Mouse (Mus musculus): ENCODE measurements around the gene Sgms2. TPM values are rescaled to one million over a fixed set of nuclear protein-coding genes. Genes with fewer than 3 reads are reported as not detected.

The Sgms2 gene
- total and polyA plus RNA-seq, 2 experiments from 2014 or later = 1.1 to 1.3 TPM

DNA sequence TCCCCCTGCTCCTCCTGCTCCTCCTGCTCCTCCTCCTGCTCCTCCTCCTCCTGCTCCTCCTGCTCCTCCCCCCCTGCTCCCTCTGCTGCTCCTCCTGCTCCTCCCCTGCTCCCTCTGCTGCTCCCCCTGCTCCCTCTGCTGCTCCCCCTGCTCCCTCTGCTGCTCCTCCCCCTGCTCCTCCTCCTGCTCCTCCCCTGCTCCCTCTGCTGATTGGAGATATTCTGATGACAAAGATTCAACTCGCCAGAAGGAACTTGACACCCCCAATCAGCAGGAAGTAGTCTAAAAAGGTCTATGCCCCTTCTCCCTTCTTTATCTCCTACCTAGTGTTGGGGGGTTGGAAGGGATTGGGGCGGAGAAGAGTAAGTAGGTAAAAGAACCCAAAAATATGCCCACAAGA, 173.0 kb downstream of the Sgms2 start:
- H3K36me3 ChIP-seq (replicated peaks; ENCODE audit: control insufficient read depth, insufficient read depth, low read length) = no peaks in the 10 kb centered on the region
- 48% methylated on average over 2 of the region's 2 CpGs for WGBS
- no peak overlapping the region for H3K4me2 ChIP-seq (ENCODE audit: low read depth, low read length)
- DNase-seq (ENCODE audit: low spot score) (no peak), ATAC-seq (ENCODE audit: insufficient read depth, low read depth) (no peak)
- H3K27ac ChIP-seq (ENCODE audit: low read depth) = no peak overlapping the region
- H3K4me3 ChIP-seq (ENCODE audit: low read depth, low read length) = no peak overlapping the region
- no peaks in the 10 kb centered on the region for H3K4me1 ChIP-seq (ENCODE audit: control insufficient read depth, insufficient read depth)
- H3K27me3 ChIP-seq (ENCODE audit: control insufficient read depth, insufficient read depth, low read length) = no peaks in the 10 kb centered on the region
- TF ChIP-seq CTCF (IDR thresholded peaks at IDR 0.05; ENCODE audit: low read depth) (no peak), EP300 (IDR thresholded peaks at IDR 0.05; ENCODE audit: low read depth) (no peak)
- no peak overlapping the region for H3K9ac ChIP-seq (replicated peaks; ENCODE audit: low read depth, low read length)
- no peaks in the 10 kb centered on the region for H3K9me3 ChIP-seq (replicated peaks; ENCODE audit: control insufficient read depth, low read length)

DNA sequence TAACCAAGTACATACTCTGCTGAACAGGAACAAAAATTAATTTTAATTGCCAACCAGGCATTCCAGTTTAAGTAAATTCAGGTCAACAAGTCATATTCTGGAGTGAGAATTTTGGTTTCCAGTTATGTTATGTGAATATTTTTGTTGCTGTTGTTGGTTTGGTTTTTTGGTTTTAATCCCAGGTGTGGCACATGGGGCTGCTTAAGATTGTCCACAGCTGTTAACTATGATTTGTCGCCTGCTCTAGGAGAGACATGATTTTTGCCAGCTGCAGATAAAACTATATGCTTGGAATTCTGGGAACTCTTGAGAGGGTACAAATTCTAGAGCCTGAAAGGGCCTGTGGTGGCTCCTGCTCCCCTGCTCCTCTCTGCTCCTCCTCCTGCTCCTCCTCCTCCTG, 174.1 kb downstream of the Sgms2 start:
- no peak overlapping the region for H3K27ac ChIP-seq (ENCODE audit: low read depth)
- DNase-seq (ENCODE audit: low spot score) = no peak
- no peaks in the 10 kb centered on the region for H3K36me3 ChIP-seq (replicated peaks; ENCODE audit: control insufficient read depth, insufficient read depth, low read length)
- no peak overlapping the region for H3K4me2 ChIP-seq (ENCODE audit: low read depth, low read length)
- no peaks in the 10 kb centered on the region for H3K4me1 ChIP-seq (ENCODE audit: control insufficient read depth, insufficient read depth)
- ATAC-seq (ENCODE audit: insufficient read depth, low read depth) = no peak
- no peaks in the 10 kb centered on the region for H3K27me3 ChIP-seq (ENCODE audit: control insufficient read depth, insufficient read depth, low read length)
- H3K4me3 ChIP-seq (ENCODE audit: low read depth, low read length) = no peak overlapping the region
- no peak for TF ChIP-seq CTCF (IDR thresholded peaks at IDR 0.05; ENCODE audit: low read depth)
- no peak for TF ChIP-seq EP300 (IDR thresholded peaks at IDR 0.05; ENCODE audit: low read depth)
- no peak overlapping the region for H3K9ac ChIP-seq (replicated peaks; ENCODE audit: low read depth, low read length)
- 75% methylated on average over 1 of the region's 1 CpGs for WGBS
- H3K9me3 ChIP-seq (replicated peaks; ENCODE audit: control insufficient read depth, low read length) = no peaks in the 10 kb centered on the region

DNA sequence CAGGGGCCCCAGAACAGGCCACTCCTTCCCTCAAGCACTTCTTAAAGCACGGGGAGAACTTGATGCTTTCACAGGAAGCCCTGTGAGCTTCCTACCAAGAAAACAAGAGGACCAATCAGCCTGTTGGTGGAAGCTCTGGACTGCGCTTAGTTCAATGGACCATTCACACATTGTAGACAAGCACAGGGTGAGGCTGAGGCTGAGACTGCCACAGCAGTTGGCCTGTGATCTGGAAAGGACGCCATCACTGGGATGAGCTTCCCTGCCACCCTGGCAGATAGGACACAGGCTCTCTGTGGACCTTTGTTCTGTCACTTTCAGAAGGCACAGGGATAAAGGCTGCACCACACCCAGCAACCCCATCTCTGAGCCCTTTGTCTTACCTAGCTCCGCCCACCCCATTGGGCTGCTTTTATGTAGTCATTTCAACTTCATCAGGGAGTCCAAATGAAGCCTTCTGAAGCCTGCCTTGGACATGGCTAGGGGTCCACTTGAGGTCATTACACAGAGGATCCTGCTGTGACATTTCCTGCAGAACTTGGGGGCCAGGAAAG, 175.2 kb downstream of the Sgms2 start:
- H3K9me3 ChIP-seq (replicated peaks; ENCODE audit: control insufficient read depth, low read length) = no peaks in the 10 kb centered on the region
- no peak overlapping the region for H3K4me2 ChIP-seq (ENCODE audit: low read depth, low read length)
- H3K9ac ChIP-seq (replicated peaks; ENCODE audit: low read depth, low read length) = no peak overlapping the region
- H3K27me3 ChIP-seq (ENCODE audit: control insufficient read depth, insufficient read depth, low read length) = no peaks in the 10 kb centered on the region
- 53% methylated on average over 4 of the region's 4 CpGs for WGBS
- H3K4me3 ChIP-seq (ENCODE audit: low read depth, low read length) = no peak overlapping the region
- ATAC-seq (ENCODE audit: insufficient read depth, low read depth) (no peak), DNase-seq (ENCODE audit: low spot score) (no peak)
- TF ChIP-seq CTCF (IDR thresholded peaks at IDR 0.05; ENCODE audit: low read depth) = no peak
- TF ChIP-seq EP300 (IDR thresholded peaks at IDR 0.05; ENCODE audit: low read depth) = no peak
- no peak overlapping the region for H3K27ac ChIP-seq (ENCODE audit: low read depth)
- no peaks in the 10 kb centered on the region for H3K36me3 ChIP-seq (replicated peaks; ENCODE audit: control insufficient read depth, insufficient read depth, low read length)
- H3K4me1 ChIP-seq (ENCODE audit: control insufficient read depth, insufficient read depth) = no peaks in the 10 kb centered on the region

DNA sequence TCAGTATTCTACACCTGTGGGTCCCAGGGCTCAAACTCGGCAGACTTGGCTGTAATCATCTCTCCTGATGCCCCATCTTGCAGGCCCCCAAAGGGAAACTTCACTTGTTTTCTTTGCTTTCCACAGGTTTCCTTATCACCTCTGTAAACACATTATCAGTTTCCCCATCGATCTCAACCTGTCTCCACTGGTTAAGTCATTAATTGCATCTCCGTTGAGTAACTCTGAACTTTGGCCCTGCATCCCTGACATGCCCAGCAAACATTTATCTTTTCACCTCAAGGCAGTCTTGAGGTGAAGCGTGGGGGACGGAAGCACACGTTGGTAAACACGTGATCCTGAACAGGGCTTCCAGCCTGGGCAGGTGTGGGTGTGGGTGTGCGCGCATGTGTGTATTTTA, 178.9 kb downstream of the Sgms2 start:
- H3K9ac ChIP-seq (replicated peaks; ENCODE audit: low read depth, low read length) = no peak overlapping the region
- WGBS = 66% methylated on average over 9 of the region's 9 CpGs
- no peak overlapping the region for H3K4me3 ChIP-seq (ENCODE audit: low read depth, low read length)
- H3K36me3 ChIP-seq (replicated peaks; ENCODE audit: control insufficient read depth, insufficient read depth, low read length) = no peaks in the 10 kb centered on the region
- H3K9me3 ChIP-seq (replicated peaks; ENCODE audit: control insufficient read depth, low read length) = peaks cover 13% of the 10 kb centered on the region
- no peaks in the 10 kb centered on the region for H3K27me3 ChIP-seq (ENCODE audit: control insufficient read depth, insufficient read depth, low read length)
- no peak for TF ChIP-seq CTCF (IDR thresholded peaks at IDR 0.05; ENCODE audit: low read depth)
- no peak for TF ChIP-seq EP300 (IDR thresholded peaks at IDR 0.05; ENCODE audit: low read depth)
- H3K27ac ChIP-seq (ENCODE audit: low read depth) = no peak overlapping the region
- DNase-seq (ENCODE audit: low spot score) (no peak), ATAC-seq (ENCODE audit: insufficient read depth, low read depth) (no peak)
- no peak overlapping the region for H3K4me2 ChIP-seq (ENCODE audit: low read depth, low read length)
- no peaks in the 10 kb centered on the region for H3K4me1 ChIP-seq (ENCODE audit: control insufficient read depth, insufficient read depth)

DNA sequence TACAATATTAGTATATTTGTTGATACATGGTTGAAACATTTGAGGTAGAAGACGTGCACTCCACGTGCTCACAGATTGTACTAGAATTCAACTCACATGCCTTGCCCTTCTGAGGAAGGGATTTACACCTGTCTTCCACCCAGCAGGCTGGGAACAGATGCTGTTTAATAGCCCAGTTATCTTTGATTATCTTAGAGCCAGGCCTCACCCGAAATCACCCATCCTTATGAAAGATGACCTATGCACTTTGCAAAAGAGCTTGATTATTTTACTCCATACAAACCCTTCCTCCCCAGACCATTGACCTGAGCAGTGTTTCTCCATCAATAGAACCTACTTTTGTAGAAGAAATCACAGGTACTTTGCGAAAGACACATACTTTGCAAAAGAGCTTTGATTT, 180.6 kb downstream of the Sgms2 start:
- Histone ChIP-seq H3K36me3 (replicated peaks; ENCODE audit: control insufficient read depth, insufficient read depth, low read length) (no peaks in the 10 kb centered on the region), H3K9ac (replicated peaks; ENCODE audit: low read depth, low read length) (no peak overlapping the region), H3K27me3 (ENCODE audit: control insufficient read depth, insufficient read depth, low read length) (no peaks in the 10 kb centered on the region), H3K4me3 (ENCODE audit: low read depth, low read length) (no peak overlapping the region), H3K4me1 (ENCODE audit: control insufficient read depth, insufficient read depth) (no peaks in the 10 kb centered on the region), H3K4me2 (ENCODE audit: low read depth, low read length) (no peak overlapping the region), H3K9me3 (replicated peaks; ENCODE audit: control insufficient read depth, low read length) (peaks cover 13% of the 10 kb centered on the region), H3K27ac (ENCODE audit: low read depth) (no peak overlapping the region)
- WGBS = 88% methylated on average over 4 of the region's 4 CpGs
- TF ChIP-seq EP300 (IDR thresholded peaks at IDR 0.05; ENCODE audit: low read depth) (no peak), CTCF (IDR thresholded peaks at IDR 0.05; ENCODE audit: low read depth) (no peak)
- ATAC-seq (ENCODE audit: insufficient read depth, low read depth) (no peak), DNase-seq (ENCODE audit: low spot score) (no peak)

DNA sequence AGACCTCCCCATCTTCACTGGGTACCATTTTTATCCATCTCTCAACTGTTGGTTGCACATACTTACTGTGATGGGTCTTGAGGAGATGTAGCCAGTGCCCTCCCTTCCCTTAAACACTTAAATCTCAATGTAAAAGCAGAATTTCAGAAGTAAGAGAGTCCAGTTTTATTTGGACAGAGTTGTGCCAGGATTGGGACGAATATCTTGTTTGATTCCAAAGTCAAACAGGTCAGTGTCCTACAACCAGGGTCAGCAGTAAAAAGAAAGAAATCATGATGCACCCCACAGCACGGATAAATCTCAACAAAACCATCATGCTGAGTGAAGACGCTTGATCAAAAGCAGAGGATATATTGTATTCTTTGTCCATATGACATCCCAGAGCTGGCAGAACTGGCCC, 183.4 kb downstream of the Sgms2 start:
- Histone ChIP-seq H3K4me3 (ENCODE audit: low read depth, low read length) (no peak overlapping the region), H3K9me3 (replicated peaks; ENCODE audit: control insufficient read depth, low read length) (peaks cover 13% of the 10 kb centered on the region), H3K9ac (replicated peaks; ENCODE audit: low read depth, low read length) (no peak overlapping the region), H3K27me3 (ENCODE audit: control insufficient read depth, insufficient read depth, low read length) (no peaks in the 10 kb centered on the region), H3K4me1 (ENCODE audit: control insufficient read depth, insufficient read depth) (no peaks in the 10 kb centered on the region), H3K27ac (ENCODE audit: low read depth) (no peak overlapping the region), H3K4me2 (ENCODE audit: low read depth, low read length) (no peak overlapping the region), H3K36me3 (replicated peaks; ENCODE audit: control insufficient read depth, insufficient read depth, low read length) (no peaks in the 10 kb centered on the region)
- no peak for TF ChIP-seq EP300 (IDR thresholded peaks at IDR 0.05; ENCODE audit: low read depth)
- no peak for TF ChIP-seq CTCF (IDR thresholded peaks at IDR 0.05; ENCODE audit: low read depth)
- DNase-seq (ENCODE audit: low spot score) = no peak
- ATAC-seq (ENCODE audit: insufficient read depth, low read depth) = no peak
- 85% methylated on average over 3 of the region's 3 CpGs for WGBS

Measured in heart, postnatal 0 days (tissue).